Mouse (Mus musculus) stomach, embryonic 14.5 days (tissue): ENCODE data around the gene Fut11. TPM values are rescaled to one million over a fixed set of nuclear protein-coding genes. Genes with fewer than 3 reads are reported as not detected.

Experiments
- ATAC-seq: fragments of 200-750 bp; cut with Nextera tagmentation; 2 replicates; pipeline ENCODE4 v1.8.0; 2017; ENCODE audit warnings: low read depth, moderate TSS enrichment; ENCODE audit not compliant: insufficient number of reproducible peaks, insufficient read depth, low FRiP score
- H3K27ac ChIP-seq: fragments of 300-500 bp; sonication (generic); 2 replicates; pipeline ENCODE4 v1.5.1; 2014; ENCODE audit warnings: mild to moderate bottlenecking, low read length, moderate library complexity, mixed read lengths
- H3K27me3 ChIP-seq: fragments of 300-500 bp; sonication (generic); 2 replicates; pipeline ENCODE4 v1.6.1; 2014; ENCODE audit warnings: low read length, control low read depth, mixed read lengths; ENCODE audit not compliant: control insufficient read depth, insufficient read depth
- H3K36me3 ChIP-seq: fragments of 300-500 bp; sonication (generic); 2 replicates; pipeline ENCODE4 v1.6.1; 2014; ENCODE audit warnings: mild to moderate bottlenecking, control low read depth, low read length, moderate library complexity, mixed read lengths; ENCODE audit not compliant: control insufficient read depth, insufficient read depth
- H3K4me1 ChIP-seq: fragments of 300-500 bp; sonication (generic); 2 replicates; pipeline ENCODE4 v1.6.1; 2014; ENCODE audit warnings: low read length, control low read depth, mixed read lengths; ENCODE audit not compliant: control insufficient read depth, insufficient read depth
- H3K4me2 ChIP-seq: fragments of 300-500 bp; sonication (generic); replicated peaks from 2 replicates; pipeline ENCODE4 v1.6.1; 2014; ENCODE audit warnings: low read depth, low read length, control low read depth
- H3K4me3 ChIP-seq: fragments of 300-500 bp; sonication (generic); 2 replicates; pipeline ENCODE4 v1.5.1; 2014; ENCODE audit warnings: low read depth, low read length, control low read depth
- H3K9ac ChIP-seq: fragments of 300-500 bp; sonication (generic); replicated peaks from 2 replicates; pipeline ENCODE4 v1.6.1; 2014; ENCODE audit warnings: low read depth, mild to moderate bottlenecking, control low read depth, low read length, moderate library complexity, mixed read lengths
- H3K9me3 ChIP-seq: fragments of 300-500 bp; sonication (generic); 2 replicates; pipeline ENCODE4 v1.6.1; 2016; ENCODE audit warnings: low read depth, low read length, control low read depth; ENCODE audit not compliant: control insufficient read depth
- WGBS: fragments of 180-500 bp; shearing (Covaris S2); extraction: QIAGEN DNeasy Blood & Tissue Kit; methylation state at CpG from one replicate; pipeline ENCODE4 v1.1.7; 2014; 5-methylcytosine and 5-hydroxymethylcytosine counted together
- microRNA-seq: library from miRNA; unstranded; fragments of <30 nt; microRNA quantifications from one replicate; pipeline ENCODE4, GENCODE M21; 2016
- polyA plus RNA-seq: library from polyadenylated mRNA; unstranded; fragments of >200 nt; fragmentation: Nextera tagmentation; extraction: Ambion mirVana; gene quantifications from 2 replicates; pipeline ENCODE4 v1.2.1, GENCODE M21; 2014

Gene Fut11
- polyA plus RNA-seq, 1 experiment from 2014 or later = 20.5 TPM

- ATAC-seq = no peak
- 87% methylated on average over 3 of the region's 3 CpGs for WGBS
- H3K27ac ChIP-seq = no peak overlapping the region
- no peak overlapping the region for H3K4me2 ChIP-seq
- H3K9ac ChIP-seq = no peak overlapping the region
- H3K4me1 ChIP-seq = no peaks in the 10 kb centered on the region
- H3K36me3 ChIP-seq = peaks cover 13% of the 10 kb centered on the region
- H3K27me3 ChIP-seq = no peaks in the 10 kb centered on the region
- no peak overlapping the region for H3K4me3 ChIP-seq
- H3K9me3 ChIP-seq = no peaks in the 10 kb centered on the region
Observed at GRCm38 (mm10) chr14:20746935-20747334, 52.2 kb downstream of the Fut11 start.

GRCm38 (mm10) chr14:20748388-20748787, 53.6 kb downstream of the Fut11 start:
- peaks cover 13% of the 10 kb centered on the region for H3K36me3 ChIP-seq
- no peak for ATAC-seq
- H3K27ac ChIP-seq = no peak overlapping the region
- no peaks in the 10 kb centered on the region for H3K4me1 ChIP-seq
- no peaks in the 10 kb centered on the region for H3K27me3 ChIP-seq
- H3K4me2 ChIP-seq = no peak overlapping the region
- no peak overlapping the region for H3K4me3 ChIP-seq
- H3K9me3 ChIP-seq = no peaks in the 10 kb centered on the region
- no peak overlapping the region for H3K9ac ChIP-seq
- 73% methylated on average over 4 of the region's 4 CpGs for WGBS

GRCm38 (mm10) chr14:20749494-20750051, 54.8 kb downstream of the Fut11 start:
- no peaks in the 10 kb centered on the region for H3K27me3 ChIP-seq
- peaks cover 10% of the 10 kb centered on the region for H3K36me3 ChIP-seq
- no peak overlapping the region for H3K27ac ChIP-seq
- H3K9me3 ChIP-seq = no peaks in the 10 kb centered on the region
- no peaks in the 10 kb centered on the region for H3K4me1 ChIP-seq
- no peak overlapping the region for H3K4me3 ChIP-seq
- H3K9ac ChIP-seq = no peak overlapping the region
- ATAC-seq = no peak
- H3K4me2 ChIP-seq = no peak overlapping the region
- WGBS = 83% methylated on average over 4 of the region's 4 CpGs

- H3K4me1 ChIP-seq = no peaks in the 10 kb centered on the region
- H3K27ac ChIP-seq = no peak overlapping the region
- H3K27me3 ChIP-seq = no peaks in the 10 kb centered on the region
- 86% methylated on average over 5 of the region's 5 CpGs for WGBS
- H3K4me3 ChIP-seq = no peak overlapping the region
- H3K9me3 ChIP-seq = no peaks in the 10 kb centered on the region
- no peak for ATAC-seq
- no peak overlapping the region for H3K9ac ChIP-seq
- peaks cover 16% of the 10 kb centered on the region for H3K36me3 ChIP-seq
- no peak overlapping the region for H3K4me2 ChIP-seq
Observed at GRCm38 (mm10) chr14:20750503-20750902, 55.7 kb downstream of the Fut11 start.

Small RNA genes lying within 50 kb of the gene (microRNA-seq; reads per million reads assigned to microRNA genes)
- gene Mir6946 = 1.6 reads per million

Other genes with a start within 250 kb of the Fut11 start
- 0.10 and 0.27 TPM in 2 replicates for gene Cfap70, start 242.7 kb upstream of the Fut11 start, polyA plus RNA-seq
- gene Anxa7, start 214.8 kb upstream of the Fut11 start, polyA plus RNA-seq = 57.4 and 60.2 TPM in 2 replicates
- gene Mss51, start 198.1 kb upstream of the Fut11 start, polyA plus RNA-seq = 1.3 and 1.8 TPM in 2 replicates
- 64.6 and 67.3 TPM in 2 replicates for gene Ppp3cb, start 148.4 kb upstream of the Fut11 start, polyA plus RNA-seq
- 8.4 and 9.8 TPM in 2 replicates for gene Usp54, start 53.9 kb upstream of the Fut11 start, polyA plus RNA-seq
- gene Myoz1, start 38.4 kb upstream of the Fut11 start, polyA plus RNA-seq = 0.29 TPM in 1 of 2 replicates, not detected in the other
- gene Synpo2l, start 26.6 kb upstream of the Fut11 start, polyA plus RNA-seq = 0.17 and 0.29 TPM in 2 replicates
- gene Sec24c, start 20.7 kb upstream of the Fut11 start, polyA plus RNA-seq = 86.9 and 88.1 TPM in 2 replicates
- gene Chchd1, start 8.0 kb downstream of the Fut11 start, polyA plus RNA-seq = 211 and 224 TPM in 2 replicates
- 35.9 and 38.6 TPM in 2 replicates for gene Zswim8, start 12.6 kb downstream of the Fut11 start, polyA plus RNA-seq
- gene Ndst2, start 39.6 kb downstream of the Fut11 start, polyA plus RNA-seq = 28.1 and 31.1 TPM in 2 replicates
- gene Camk2g, start 99.1 kb downstream of the Fut11 start, polyA plus RNA-seq = 46.6 and 53.6 TPM in 2 replicates
- 0.64 and 1.3 TPM in 2 replicates for gene Plau, start 141.7 kb downstream of the Fut11 start, polyA plus RNA-seq
- 94.8 and 106 TPM in 2 replicates for gene Vcl, start 234.4 kb downstream of the Fut11 start, polyA plus RNA-seq